Mouse (Mus musculus) kidney, postnatal 14 days (tissue): ENCODE measurements around the gene Diras1.
"Not testable (repeated sequence)": the region's sequence is repeated elsewhere in the genome, so short reads cannot be mapped to it uniquely, and the experiment has no call there.

Experiments
- DNase-seq: peaks from one replicate; pipeline ENCODE4 v3.0.0; 2022; ENCODE audit warnings: mixed read lengths

The Diras1 gene

DNA sequence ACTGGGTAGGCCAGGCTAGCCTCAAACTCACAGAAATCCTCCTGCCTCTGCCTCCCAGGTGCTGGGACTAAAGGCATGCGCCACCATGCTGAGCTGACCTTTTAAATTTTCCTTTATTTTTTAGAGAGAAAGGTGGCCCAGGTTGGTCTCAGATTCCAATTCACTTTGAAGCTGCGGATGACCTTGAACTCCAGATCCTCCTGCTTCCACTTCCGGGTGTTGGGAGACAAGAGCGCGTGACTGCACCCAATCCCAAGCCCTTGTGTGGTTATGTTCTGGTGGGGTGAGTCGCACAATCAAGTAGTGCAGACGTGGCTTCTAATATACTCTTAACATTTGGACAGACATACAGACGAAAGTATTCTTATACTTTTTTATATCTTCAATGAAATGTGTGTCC, 29.0 kb downstream of the Diras1 start:
- DNase-seq: no peak

DNA sequence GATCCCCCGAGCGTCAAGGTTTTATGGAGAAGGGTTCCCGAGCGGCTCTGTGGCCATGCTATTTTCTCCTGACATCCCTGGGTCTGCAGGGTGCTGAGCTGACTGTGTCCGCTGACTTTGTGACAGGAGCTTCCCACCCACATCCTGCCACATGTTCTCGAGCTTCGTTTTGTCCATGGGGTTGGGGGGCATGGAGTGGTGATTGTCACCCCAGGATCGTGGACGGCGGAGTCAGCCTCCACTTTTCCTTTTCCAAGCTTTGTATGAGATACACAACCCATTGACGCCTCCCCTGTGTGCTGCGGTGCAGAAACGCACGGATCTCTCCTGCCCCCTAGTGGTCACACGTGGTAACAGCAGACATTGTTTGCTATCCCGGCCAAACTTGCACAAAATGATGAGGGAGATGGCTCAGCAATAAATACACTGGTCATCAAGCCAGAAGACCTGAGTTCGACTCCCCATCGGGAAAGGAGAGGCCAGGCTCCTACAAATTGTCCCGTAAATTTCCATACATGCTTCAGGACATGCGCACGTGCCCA, 30.3 kb downstream of the Diras1 start:
- DNase-seq: peak; percentile 82

DNA sequence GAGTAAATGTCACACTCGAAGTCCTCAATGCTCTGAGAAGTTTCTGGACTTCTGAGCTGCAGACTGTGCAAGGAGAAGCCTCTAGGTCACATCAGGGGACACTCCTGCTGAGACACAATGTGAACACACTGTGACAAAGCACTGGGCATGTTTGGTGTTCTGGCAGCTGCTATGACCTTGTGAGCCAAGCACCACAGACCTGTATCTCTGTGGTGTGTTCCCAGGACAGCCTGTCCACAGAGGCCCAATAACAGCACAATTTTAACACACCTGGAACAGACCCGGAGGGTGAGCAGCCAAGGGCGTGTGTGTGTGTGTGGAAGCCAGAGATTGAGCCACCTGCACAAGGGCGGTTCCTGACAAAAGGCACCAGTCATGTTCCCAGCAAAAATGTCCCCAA, 30.8 kb downstream of the Diras1 start:
- no peak for DNase-seq

DNA sequence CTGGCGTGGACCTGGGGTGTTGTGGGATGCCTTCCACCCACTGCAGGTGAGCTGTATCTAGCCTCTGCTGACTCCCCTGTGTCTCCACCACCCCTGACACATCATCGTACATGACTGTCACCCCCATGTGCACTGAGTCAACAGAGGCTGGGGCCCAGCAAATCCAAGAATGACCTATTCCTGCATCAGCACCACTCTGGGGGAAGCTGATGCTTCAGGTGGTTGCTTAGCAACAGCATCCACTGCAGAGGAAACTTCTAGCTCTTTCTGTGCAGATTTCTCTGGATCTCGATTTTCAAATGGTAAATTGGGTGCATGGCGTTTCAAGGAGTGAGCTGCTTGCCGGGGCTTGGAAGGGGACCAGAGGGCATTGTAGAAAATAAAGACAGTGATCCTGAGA, 32.2 kb downstream of the Diras1 start:
- DNase-seq: no peak

DNA sequence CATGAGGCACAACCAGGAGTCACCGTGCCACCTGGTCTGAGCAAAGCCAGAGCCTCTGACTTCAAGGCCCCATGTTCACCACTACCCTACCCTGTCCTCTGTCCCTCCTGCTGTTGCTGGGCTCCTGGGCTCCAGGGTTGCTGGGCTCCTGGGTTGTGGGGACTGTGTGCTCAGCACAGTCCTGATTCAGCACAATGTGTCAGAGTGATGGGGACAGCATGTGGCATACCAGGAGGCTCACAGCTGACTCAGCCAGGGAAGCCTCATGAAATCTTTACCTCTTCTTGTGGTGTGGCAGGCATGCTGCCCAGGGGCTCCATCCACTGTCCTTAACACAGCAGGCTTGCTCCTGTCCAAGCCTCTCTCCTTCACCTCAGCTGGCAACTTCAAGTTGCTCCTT, 33.5 kb downstream of the Diras1 start:
- DNase-seq: no peak

DNA sequence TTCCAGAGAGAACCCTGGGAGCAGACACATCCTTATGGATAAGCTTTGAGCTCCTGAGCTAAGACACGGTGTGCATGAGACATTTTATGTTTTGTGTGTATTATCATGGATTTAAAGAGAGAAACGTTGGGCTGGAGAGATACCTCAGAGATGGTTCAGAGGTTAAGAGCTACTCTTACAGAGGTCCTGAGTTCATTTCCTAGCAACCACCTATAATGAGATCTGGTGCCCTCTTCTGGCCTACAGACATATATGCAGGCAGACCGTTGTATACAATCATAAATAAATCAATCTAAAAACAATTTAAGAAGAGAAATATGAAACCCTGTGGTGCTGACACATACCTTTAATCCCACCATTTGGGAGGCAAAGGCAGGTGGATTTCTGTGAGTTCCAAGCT, 34.5 kb downstream of the Diras1 start:
- no peak for DNase-seq

DNA sequence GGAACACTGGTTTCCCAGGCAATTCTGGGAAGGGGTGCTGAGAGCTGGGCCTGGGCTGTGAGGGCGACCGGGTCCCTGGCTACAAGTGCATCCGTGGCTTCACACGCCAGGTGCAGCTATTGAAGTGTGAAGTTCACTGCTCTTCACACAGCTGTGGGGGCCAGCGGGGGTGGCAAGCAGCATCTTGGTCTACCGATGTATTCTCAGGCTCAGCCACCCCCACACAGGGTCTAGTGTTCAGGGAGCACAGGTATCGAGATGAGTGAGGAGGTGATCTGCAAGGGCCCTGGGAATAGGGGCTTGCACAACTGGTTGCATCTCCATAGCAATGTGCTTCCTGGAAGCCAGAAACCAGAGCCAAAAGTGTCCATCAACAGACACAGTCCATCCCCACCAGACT, 35.1 kb downstream of the Diras1 start:
- no peak for DNase-seq

DNA sequence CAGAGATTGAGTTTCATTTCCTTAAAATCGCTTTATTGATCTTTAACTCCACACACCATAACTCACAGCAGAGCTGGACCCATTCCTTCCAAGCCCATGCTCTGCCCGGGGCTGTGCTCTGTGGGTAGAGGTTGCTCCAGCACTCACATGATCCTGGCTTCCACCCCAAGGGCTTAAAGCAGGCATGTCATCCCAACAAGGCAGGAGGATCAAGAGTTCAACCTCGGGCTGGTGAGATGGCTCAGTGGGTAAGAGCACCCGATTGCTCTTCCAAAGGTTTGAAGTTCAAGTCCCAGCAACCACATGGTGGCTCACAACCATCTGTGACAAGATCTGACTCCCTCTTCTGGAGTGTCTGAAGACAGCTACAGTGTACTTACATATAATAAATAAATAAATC, 35.6 kb downstream of the Diras1 start:
- not testable (repeated sequence) for DNase-seq

DNA sequence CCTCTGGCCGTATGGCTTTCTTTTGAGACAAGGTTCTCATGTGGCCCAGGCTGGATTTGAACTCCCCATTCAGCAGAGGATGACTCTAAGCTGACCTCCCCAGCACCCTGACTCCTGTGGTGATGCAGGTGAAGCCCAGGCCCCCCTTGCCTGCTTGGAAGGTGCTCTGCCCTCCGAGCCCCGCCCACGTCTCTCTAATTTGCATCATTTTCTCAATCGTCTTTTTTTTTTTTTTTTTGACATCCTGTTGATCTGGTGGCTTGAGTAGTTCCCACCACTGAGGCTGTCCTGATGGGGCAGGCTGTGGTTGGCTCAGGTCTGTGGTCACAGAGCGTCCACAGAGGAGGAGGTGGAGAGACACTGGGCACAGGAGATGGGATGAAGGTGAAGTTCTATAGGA, 36.0 kb downstream of the Diras1 start:
- DNase-seq: no peak

DNA sequence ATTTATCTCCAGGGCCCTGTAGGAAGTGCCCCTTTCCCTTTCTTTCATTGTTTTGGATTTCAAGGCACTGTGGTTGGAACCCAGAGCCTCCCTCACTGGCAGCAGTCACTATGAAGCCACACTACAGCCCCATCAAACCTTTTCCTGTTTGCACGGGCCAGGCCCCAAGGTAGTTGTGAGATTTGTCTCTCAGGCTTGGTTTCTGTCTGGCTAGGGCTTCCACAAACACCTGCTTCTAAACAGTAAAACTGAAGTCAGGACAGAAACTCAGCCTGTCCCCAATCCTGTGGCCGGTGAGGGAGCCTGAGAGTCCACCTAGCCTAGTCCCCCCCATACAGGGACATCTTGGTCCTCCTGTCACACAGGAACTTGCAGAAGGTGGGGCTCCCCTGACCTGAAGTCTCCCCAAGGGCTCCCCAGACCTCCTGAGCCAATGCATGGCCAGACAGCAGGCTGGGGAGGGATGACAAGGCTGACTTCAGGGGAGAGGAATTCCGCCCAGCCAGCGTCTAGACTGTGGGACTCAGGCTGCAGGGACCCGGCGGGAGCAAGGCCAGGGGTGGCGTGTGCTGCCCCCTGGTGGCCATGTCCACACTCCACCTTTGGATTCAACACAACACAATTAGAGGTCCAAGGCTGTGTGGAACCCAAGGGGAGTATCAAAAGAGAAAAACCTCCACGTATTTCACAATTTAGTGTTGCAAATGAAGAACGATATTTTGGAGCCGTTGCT, 37.6 kb downstream of the Diras1 start:
- peak; percentile 91 for DNase-seq

DNA sequence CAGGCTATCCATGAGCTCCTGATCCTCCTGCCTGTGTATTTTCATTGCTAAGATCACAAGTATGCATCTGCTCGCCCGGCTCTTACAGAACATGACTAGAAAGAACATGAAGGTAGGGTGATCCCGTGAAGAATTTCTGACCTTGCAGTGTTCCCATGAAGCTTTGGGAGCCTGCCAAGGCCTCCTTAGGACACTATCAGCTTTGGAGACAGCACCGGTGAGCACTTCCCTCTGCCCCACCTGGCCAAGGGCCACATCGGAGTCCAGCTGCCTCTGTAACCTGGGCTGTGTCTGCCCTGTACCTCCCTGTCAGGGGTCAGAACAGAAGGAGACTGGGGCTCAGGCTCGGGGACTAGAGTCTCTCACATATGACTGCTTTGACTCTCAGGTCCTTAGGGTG, 38.7 kb downstream of the Diras1 start:
- peak; percentile 83 for DNase-seq

DNA sequence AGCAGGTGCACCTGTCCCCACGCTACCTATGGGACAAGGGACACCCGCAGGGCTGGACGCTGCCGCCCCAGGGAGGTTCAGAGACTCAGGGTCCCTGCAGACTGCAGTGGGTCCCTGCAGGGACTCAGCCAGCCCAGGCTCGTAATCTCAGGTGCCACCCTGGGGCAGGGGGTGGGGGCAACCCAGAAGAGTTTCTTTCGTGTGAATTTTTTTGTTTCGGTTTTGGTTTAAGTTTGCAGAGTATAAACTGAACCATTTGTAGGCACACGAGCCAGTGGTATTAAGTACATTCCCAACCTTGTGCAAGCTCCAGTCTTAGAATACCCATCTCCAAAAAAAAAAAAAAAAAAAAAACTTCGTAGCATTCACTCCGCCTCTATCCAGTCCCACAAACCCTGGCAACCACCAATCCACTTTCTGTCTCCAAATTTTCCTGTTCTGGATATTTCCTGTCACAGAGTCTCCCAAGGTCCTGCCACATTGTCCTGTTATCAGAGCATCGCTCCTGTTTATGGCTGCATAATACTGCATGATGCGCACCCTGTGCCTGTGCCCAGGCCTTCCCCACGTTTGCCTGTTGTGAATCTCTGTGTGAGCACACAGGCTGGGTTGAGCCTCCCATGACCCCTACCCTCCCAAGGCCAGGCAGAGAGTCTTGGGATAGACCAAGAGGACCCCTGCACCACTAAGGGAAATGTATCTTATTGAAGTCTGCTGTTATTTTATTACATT, 39.3 kb downstream of the Diras1 start:
- no peak for DNase-seq

DNA sequence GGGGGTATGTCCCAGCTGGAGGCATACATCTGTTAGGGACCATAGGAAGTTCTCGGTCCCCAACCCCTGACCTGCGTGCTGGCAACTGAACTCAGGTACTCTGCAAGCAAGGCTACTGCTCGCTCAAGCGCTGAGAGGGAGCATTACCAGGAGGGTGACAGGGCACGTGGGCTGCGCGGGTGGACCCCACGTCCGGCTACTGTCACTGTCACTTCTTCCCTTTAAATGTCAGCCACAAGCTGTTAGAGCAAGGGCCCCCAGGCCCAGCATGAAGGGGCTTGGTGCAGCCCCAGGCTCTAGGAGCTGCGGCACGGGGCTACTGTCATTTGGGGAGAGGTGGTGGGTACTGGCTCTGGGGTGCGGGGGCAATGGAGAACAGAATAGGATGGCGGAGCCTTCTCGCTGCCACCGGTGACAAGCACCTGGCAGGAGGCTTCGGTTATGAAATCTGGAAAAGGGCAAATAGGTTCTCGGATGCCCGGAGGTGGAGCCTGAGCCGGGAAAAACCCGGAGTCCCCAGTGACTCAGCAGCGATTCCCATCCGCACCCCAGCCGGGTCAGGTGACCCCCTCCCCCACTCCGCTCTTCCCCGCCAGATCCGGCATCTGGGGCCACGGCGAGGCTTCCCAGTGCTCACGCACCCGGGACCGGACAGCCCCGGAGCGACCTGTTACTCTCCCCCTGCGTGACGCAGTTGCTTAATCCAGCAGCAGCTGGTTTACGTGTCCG, 40.1 kb downstream of the Diras1 start:
- peak; percentile 51 for DNase-seq

DNA sequence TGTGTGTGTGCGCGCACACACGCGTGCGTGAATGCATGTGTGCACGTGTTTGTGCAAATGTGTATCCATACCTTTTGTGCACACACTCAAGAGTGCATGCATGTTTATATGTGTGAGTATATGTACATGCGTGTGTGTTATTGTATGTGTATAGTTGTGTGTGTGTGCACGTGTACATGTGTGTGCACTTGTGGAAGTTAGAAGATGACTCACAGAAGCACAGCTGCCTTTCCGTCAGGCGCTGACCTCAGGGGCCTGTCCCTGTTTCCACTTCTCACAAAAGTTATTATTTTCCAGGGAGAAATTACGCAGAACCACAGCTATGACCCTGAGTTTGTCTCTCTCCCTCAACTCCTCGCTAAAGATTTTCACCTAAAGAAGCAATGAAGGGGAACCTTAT, 41.2 kb downstream of the Diras1 start:
- DNase-seq: no peak

DNA sequence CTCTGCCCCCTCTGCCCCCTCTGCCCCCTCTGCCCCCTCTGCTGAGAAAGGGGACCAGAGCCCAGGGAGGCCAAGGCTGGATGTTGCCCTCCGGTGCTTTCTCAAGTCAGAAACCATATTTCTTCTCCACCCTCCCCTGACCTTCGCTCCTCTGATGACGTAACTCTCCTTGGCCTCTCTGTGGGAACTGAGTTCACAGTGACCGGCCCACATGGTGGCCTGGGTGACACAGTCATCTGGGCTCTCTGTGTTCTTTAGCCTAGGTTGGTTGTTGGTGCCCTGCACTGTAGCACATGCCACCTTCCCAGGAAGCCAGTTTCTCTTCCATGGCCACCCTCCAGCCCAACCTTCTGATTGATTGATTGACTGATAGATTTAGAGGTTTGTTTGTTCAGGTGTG, 43.1 kb downstream of the Diras1 start:
- DNase-seq: no peak

DNA sequence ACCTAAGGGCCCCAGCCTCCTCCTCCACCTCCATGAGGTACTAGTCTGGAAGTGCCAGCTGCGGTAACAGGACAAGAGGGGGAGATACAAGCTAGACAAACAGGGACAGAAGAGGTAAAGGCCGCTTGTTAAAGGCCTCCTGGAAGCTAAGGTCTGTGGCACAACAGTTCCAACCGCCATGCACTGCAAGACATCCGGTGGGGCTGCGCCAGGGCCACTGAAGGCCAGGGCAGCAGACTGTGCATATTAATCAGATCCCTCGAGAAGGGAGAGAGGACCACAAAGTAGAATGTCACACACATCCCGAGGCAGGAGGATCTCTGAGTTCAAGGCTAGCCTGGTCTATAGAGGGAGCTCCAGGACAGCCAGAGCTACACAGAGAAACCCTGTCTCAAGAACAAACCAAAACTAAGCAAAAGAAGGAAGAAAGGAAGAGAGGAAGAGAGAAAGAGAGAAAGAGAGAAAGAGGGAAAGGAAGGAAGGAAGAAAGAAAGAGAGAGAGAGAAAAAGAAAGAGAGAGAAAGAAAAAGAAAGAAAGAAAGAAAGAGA, 43.8 kb downstream of the Diras1 start:
- no peak for DNase-seq

DNA sequence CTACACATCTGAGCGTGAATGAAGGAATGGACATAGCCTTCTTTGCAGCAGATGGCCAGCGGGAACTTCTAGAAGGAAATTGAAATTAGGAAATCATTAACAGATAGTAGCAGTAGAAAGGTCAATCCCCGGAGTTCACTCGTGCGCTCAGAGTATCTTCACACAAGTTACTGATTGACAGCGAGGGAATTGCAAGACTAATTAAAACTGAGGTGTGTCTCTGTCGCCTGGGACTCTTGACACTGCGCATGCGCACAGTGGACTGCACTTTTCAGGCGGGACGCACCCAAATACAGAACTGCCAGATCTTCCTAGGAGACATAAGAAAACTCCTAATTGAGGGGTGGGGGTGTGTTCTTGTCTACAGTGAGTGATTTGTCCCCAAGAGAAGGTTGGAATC, 50.0 kb downstream of the Diras1 start:
- peak; percentile 83 for DNase-seq

DNA sequence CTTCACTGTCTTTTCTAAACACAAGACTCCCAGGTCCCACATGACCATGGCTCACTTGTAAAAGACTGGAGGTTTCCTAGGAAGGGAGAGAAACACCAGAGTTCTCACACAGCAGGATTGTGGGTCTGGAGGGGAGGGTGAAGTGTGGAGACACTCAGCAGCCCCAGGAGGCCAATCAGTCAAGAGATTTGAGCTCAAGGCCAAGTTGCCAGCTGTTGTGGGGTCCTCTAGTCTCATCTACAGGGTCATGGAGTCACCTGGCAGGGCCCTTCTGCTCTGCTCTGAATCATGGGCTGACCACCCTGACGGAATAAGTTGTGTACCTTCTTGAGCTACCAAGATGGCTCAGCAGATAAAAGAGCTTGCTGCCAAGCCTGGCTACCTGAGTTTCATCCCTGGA, 51.7 kb downstream of the Diras1 start:
- DNase-seq: no peak

DNA sequence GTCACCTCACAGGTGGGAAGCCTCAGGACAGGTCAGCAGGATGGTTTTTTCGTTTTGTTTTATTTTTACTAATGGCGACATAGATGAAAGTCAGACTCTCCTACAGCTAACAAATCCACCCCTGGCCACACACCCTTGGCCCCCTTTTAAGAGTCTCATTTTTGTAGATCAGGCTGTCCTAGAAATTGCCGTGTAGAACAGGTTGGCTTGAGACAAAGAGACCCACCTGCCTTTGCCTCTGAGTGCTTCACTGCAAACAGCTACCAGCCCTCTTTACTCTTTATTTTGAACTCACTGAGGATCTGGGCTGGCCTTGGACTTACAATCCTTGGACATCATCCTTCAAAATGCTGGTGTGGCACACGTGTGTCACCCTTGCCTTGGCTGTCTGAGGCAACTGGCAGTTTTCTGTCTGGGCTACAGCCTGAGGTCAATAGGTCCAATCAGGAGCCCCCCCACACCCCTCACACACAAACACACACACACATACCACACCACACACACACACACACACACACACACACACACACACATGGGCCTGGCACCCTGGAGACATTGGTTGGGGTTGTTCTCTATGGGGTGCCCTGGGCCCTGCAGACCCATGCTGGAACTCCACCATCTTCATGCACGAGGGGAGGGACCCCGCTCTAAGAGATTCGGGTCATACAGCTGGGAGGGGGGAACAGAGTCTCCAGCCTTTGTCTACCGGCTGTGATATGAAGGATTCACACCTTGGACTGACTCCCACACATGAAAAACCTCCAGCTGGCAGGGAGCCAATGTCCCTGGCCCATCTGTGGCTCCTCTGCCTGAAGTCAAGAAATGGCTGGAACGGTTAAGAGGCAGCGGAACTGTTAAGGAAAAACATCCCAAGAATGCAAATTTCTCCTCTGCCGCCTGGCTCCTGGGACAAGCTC, 53.1 kb downstream of the Diras1 start:
- DNase-seq: peak; percentile 81

DNA sequence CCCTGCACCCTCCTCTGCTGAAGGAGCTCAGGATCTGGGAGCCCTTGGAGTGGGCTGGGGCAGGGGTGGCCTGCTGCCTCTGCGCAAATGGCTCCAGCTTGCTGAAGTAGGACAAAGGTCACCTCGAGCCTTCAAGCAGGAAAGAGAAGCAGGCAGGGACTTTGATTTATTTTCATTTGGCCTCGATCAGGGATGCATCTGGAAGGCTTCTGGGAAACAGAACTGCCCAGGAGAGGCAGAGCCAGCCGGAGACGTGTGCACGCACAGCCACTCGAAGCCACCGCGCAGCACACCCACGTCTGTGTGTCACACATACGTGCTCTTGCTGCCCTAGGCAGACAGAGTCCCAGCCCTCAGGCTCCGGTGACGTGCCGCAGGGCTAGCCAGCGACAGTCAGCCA, 53.9 kb downstream of the Diras1 start:
- DNase-seq: peak; percentile 87

DNA sequence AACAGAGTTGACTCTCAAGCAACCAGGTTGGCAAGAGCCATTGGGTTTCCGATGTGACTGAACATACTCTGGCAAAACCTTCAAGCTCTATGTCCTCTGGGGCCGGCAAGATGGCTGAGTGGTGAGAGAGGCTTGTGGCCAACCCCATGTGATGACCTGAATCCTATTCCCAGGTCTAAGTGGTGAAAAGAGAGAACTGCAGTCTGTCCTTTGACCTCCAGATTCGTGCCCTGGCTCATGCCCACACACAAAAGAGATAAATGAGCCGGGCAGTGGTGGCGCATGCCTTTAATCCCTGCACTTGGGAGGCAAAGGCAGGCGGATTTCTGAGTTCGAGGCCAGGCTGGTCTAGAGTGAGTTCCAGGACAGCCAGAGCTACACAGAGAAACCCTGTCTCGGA, 55.3 kb downstream of the Diras1 start:
- DNase-seq: no peak
